Mouse (Mus musculus) ES-Bruce4 (cell line): ENCODE data around the gene Mlxipl.

Source experiments
- EP300 ChIP-seq: IDR thresholded peaks from 2 replicates; pipeline ENCODE4 v1.6.1; 2011; ENCODE audit warnings: low read depth, low read length; ENCODE audit not compliant: insufficient read depth
- POLR2A ChIP-seq: IDR thresholded peaks from one replicate; pipeline ENCODE4 v1.8.1; 2011; ENCODE audit warnings: low read length; ENCODE audit not compliant: insufficient read depth

DNA sequence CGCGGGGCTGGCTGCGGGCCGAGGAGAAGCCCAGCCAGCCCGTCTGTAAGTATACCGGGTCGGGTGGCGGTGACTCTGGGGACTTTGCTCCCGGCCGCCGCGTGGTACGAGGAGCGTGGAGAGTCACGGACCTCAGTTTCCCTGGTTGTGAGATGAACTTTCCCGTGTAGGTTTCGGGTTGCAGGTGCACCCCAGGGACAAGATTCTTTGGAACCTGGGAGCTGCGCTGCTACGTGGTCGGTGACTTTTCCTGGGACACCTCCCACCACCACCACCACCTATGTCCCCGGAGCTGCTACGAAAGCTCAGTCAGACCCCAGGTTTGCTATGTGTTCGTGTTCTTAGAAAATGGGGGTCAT, 60.1 kb downstream of the Mlxipl start:
- TF ChIP-seq POLR2A (no peak), EP300 (no peak)
